Mouse (Mus musculus): ENCODE data around the gene Coro7.

DNA sequence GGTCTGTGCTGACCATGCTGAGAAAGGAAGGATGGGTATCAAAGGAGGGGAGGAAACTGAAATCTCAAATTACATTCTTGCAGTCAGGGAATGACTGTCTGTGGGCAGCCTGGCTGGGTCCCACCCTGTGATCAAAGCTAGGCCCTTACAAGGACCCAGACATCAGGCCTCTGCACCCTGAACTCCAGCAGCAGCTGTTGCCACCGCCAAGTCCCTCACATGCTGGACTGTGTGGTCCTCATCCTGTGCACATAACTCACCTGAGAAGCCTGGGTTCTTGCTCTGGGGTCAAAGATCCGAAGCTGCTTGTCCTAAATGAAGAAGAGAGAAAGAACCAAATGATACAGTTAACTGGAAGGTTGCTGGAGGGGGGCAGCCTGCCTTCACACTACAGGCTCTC, 18.0 kb downstream of the Coro7 start:
- no peak for TF ChIP-seq GATA1 (IDR thresholded peaks at IDR 0.05; ENCODE audit: borderline replicate concordance, low read length)
- TF ChIP-seq FLI1 (IDR thresholded peaks at IDR 0.05; ENCODE audit: low read length): no peak
